In genomic region chr11:75919139-75919538, GRCm38 (mm10) we compare ENCODE assay signal across 19 mouse cellular contexts. TPM values are rescaled to one million over a fixed set of nuclear protein-coding genes. Genes with fewer than 3 reads are reported as not detected.
DNase-seq lines count a peak whose midpoint lies in the region; ATAC-seq lines count a peak whose summit lies in the region.
"Had no signal": no experiment of that assay in that cellular context is flagged by ENCODE, and none has a peak within 500 bp of the region (broad histone marks: within the 10 kb centered on the region; RNA-seq: fewer than 3 reads in every experiment).

No protein-coding gene starts in this region.

- H3K36me3 ChIP-seq in midbrain, embryonic 11.5 days (ENCODE audit: control insufficient read depth, insufficient read depth, low read length) = no peaks in the 10 kb centered on the region
- no peaks in the 10 kb centered on the region for H3K36me3 ChIP-seq in midbrain, embryonic 16.5 days (ENCODE audit: control insufficient read depth, insufficient read depth, low read length)
- no peaks in the 10 kb centered on the region for H3K36me3 ChIP-seq in liver, embryonic 11.5 days (ENCODE audit: control insufficient read depth, insufficient read depth, low read length)
- H3K36me3 ChIP-seq: embryonic facial prominence, embryonic 10.5 days; embryonic facial prominence, embryonic 12.5 days; forebrain, embryonic 15.5 days had no signal

- H3K4me1 ChIP-seq in midbrain, embryonic 11.5 days (ENCODE audit: control insufficient read depth, insufficient read depth, low read length) = no peaks in the 10 kb centered on the region
- no peaks in the 10 kb centered on the region for H3K4me1 ChIP-seq in midbrain, embryonic 16.5 days (ENCODE audit: control insufficient read depth, insufficient read depth, low read length)
- H3K4me1 ChIP-seq in liver, embryonic 11.5 days (replicated peaks; ENCODE audit: control insufficient read depth, insufficient read depth, low read length) = 0 out of 2 replicates have a peak, but pooled peaks cover 2% of the 10 kb centered on the region
- H3K4me1 ChIP-seq: embryonic facial prominence, embryonic 12.5 days; forebrain, embryonic 13.5 days; forebrain, embryonic 15.5 days had no signal

- no peaks in the 10 kb centered on the region for H3K27me3 ChIP-seq in midbrain, embryonic 11.5 days (ENCODE audit: control insufficient read depth, insufficient read depth, low read length)
- no peaks in the 10 kb centered on the region for H3K27me3 ChIP-seq in midbrain, embryonic 16.5 days (ENCODE audit: control insufficient read depth, insufficient read depth, low read depth, low read length)
- H3K27me3 ChIP-seq in liver, embryonic 11.5 days (replicated peaks; ENCODE audit: control insufficient read depth, insufficient read depth, low read length) = no peaks in the 10 kb centered on the region
- H3K27me3 ChIP-seq: embryonic facial prominence, embryonic 12.5 days; forebrain, embryonic 13.5 days; forebrain, embryonic 15.5 days had no signal

- H3K9ac ChIP-seq in midbrain, embryonic 11.5 days (ENCODE audit: low read length) = no peak overlapping the region
- no peak overlapping the region for H3K9ac ChIP-seq in midbrain, embryonic 16.5 days (ENCODE audit: low read depth, low read length)
- H3K9ac ChIP-seq in liver, embryonic 11.5 days (ENCODE audit: low read depth, low read length) = no peak overlapping the region
- H3K9ac ChIP-seq: embryonic facial prominence, embryonic 12.5 days; forebrain, embryonic 13.5 days; forebrain, embryonic 15.5 days; forebrain, postnatal 0 days had no signal

- no peak overlapping the region for H3K4me2 ChIP-seq in midbrain, embryonic 11.5 days
- H3K4me2 ChIP-seq in midbrain, embryonic 16.5 days (ENCODE audit: low read length) = no peak overlapping the region
- H3K4me2 ChIP-seq in liver, embryonic 11.5 days = no peak overlapping the region
- H3K4me2 ChIP-seq: embryonic facial prominence, embryonic 12.5 days; forebrain, embryonic 13.5 days; forebrain, embryonic 15.5 days had no signal

- H3K9me3 ChIP-seq in midbrain, embryonic 11.5 days (ENCODE audit: control insufficient read depth, low read length) = no peaks in the 10 kb centered on the region
- no peaks in the 10 kb centered on the region for H3K9me3 ChIP-seq in midbrain, embryonic 16.5 days (replicated peaks; ENCODE audit: control insufficient read depth, low read length, poor library complexity, severe bottlenecking)
- H3K9me3 ChIP-seq in liver, embryonic 11.5 days (ENCODE audit: control insufficient read depth, low read length) = no peaks in the 10 kb centered on the region
- H3K9me3 ChIP-seq: embryonic facial prominence, embryonic 10.5 days; embryonic facial prominence, embryonic 12.5 days; forebrain, embryonic 13.5 days; forebrain, embryonic 15.5 days had no signal

- H3K4me3 ChIP-seq in midbrain, embryonic 11.5 days (ENCODE audit: low read depth, low read length) = no peak overlapping the region
- no peak overlapping the region for H3K4me3 ChIP-seq in midbrain, embryonic 16.5 days (ENCODE audit: low read depth, low read length)
- H3K4me3 ChIP-seq in liver, embryonic 11.5 days (ENCODE audit: low read depth, low read length) = no peak overlapping the region
- H3K4me3 ChIP-seq: embryonic facial prominence, embryonic 10.5 days; embryonic facial prominence, embryonic 12.5 days; forebrain, embryonic 13.5 days; forebrain, embryonic 15.5 days had no signal

- peak; percentile 59 for DNase-seq in midbrain, embryonic 11.5 days (ENCODE audit: low spot score, missing footprints)
- no peak for DNase-seq in layer of hippocampus, adult 9-11 months
- no peak for DNase-seq in liver, embryonic 11.5 days (ENCODE audit: low spot score)
- DNase-seq: adrenal gland, adult 2 months; adrenal gland, postnatal 10 days; adrenal gland, postnatal 25 days; cerebellum, adult 11 months; cerebellum, adult 18-20 months; cerebellum, adult 8-10 months; cerebellum, adult 9-11 months; cerebellum, postnatal 14 days; cerebellum, postnatal 36 days; forebrain, postnatal 0 days had no signal

- 92% methylated on average over 6 of the region's 6 CpGs for whole genome bisulfite sequencing in midbrain, embryonic 11.5 days
- 95% methylated on average over 6 of the region's 6 CpGs for WGBS in midbrain, embryonic 16.5 days
- WGBS in liver, embryonic 11.5 days = 74% methylated on average over 6 of the region's 6 CpGs

- ATAC-seq in midbrain, embryonic 11.5 days (ENCODE audit: low FRiP score) = no peak
- ATAC-seq in midbrain, embryonic 16.5 days = no peak
- ATAC-seq in granulocyte monocyte progenitor cell, adult 5-6 weeks (replicated peaks; ENCODE audit: poor library complexity, severe bottlenecking) = peak; percentile 48
- no peak for ATAC-seq in liver, embryonic 11.5 days (replicated peaks; ENCODE audit: low FRiP score)
- ATAC-seq: forebrain, embryonic 13.5 days; forebrain, embryonic 15.5 days; forebrain, postnatal 0 days had no signal

- H3K27ac ChIP-seq in midbrain, embryonic 11.5 days (ENCODE audit: low read depth, low read length) = no peak overlapping the region
- H3K27ac ChIP-seq in midbrain, embryonic 16.5 days (ENCODE audit: low read length) = no peak overlapping the region
- H3K27ac ChIP-seq in liver, embryonic 11.5 days (ENCODE audit: low read depth, low read length) = no peak overlapping the region
- H3K27ac ChIP-seq: embryonic facial prominence, embryonic 10.5 days; embryonic facial prominence, embryonic 12.5 days; forebrain, embryonic 13.5 days; forebrain, embryonic 15.5 days had no signal

RNA-seq across cellular contexts. Expression of gene Rph3al, which starts 19.1 kb away (rescaled TPM):
- 0.66 and 1.1 TPM in 2 replicates for polyA plus RNA-seq in midbrain, embryonic 11.5 days (2014; fragmentation: Nextera tagmentation; extraction: Ambion mirVana)
- 3.4 and 4.9 TPM in 2 replicates for polyA plus RNA-seq in midbrain, embryonic 16.5 days (2015; fragmentation: Nextera tagmentation; extraction: Ambion mirVana)
- 0.28 TPM in 1 of 2 replicates, not detected in the other for total RNA-seq in granulocyte monocyte progenitor cell, adult 5-6 weeks (2014; fragmentation: Nextera tagmentation)
- not detected in 2 replicates for total RNA-seq in granulocyte monocyte progenitor cell, adult 5-6 weeks (2017)
- polyA plus RNA-seq in liver, embryonic 11.5 days (2014; fragmentation: Nextera tagmentation; extraction: Ambion mirVana) = 1.4 and 1.5 TPM in 2 replicates
